Mouse (Mus musculus) CH12F3 (cell line): Measurements from ENCODE around the gene Tsc22d1.

Experiments
- in situ Hi-C: fragments of 300-500 bp; cut with MboI; formaldehyde crosslinking; loops from 2 replicates; pipeline ENCODE4 v1.14.3; 2020; ENCODE audit warnings: low sequenced_read_pairs

Tsc22d1 gene

GRCm38 (mm10) chr14:76555263-76556030, 140.7 kb downstream of the Tsc22d1 start:
- in situ Hi-C loops: no loop called here

- in situ Hi-C loops: no loop called here
These were observed 141.5 kb downstream of the Tsc22d1 start for GRCm38 (mm10) chr14:76556031-76556851.

GRCm38 (mm10) chr14:76556852-76557208, 142.1 kb downstream of the Tsc22d1 start, which contains the start of gene Serp2:
Gene Serp2 (minus strand): TSS chr14:76556889.
- in situ Hi-C loops: no loop called here
